Mouse (Mus musculus): ENCODE data around the gene Tas2r120. TPM values are rescaled to one million over a fixed set of nuclear protein-coding genes. Genes with fewer than 3 reads are reported as not detected.
"Not testable (repeated sequence)": the region's sequence is repeated elsewhere in the genome, so short reads cannot be mapped to it uniquely, and the experiment has no call there.

Tas2r120 gene
- total RNA-seq (2022) = not detected

DNA sequence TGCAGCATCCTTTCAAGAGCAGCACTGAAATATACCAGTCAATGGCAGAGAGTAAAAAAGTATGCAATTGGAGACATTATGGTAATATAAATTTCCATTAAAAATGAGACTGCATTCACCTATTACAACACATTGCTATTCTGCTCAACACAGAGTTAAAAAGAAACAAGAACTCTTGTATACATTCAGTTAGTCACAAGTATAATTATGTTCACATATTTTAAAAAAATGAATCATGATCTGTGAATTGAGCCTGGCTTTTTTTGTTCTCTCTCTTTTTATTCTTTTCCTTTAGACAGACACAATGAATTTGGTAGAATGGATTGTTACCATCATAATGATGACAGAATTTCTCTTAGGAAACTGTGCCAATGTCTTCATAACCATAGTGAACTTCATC lies at the start of gene Tas2r120:
TSS of gene Tas2r120 (plus strand) at position 301 of the 400 bp plus-strand sequence.
- DNase-seq (ENCODE audit: low spot score) = no peak

DNA sequence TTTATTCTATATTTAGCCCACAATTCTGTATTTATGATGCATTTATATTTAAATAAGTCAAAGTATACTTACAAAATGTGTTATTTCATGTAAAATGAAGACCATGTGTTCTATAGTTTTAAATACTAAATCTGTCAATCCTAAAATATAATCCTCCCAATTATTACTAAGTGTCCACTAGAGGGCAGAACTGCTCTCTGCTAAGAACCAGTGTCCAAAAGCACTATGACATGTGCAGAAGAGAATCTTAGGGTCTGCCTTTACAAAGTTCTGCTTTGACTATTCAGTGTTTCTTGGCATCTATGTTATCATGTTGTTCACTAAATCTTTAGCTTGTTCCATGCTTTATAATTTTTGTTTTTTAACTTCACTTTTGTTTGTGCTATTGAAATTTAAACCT lies 7.4 kb upstream of the Tas2r120 start:
- DNase-seq (ENCODE audit: low spot score) = no peak

DNA sequence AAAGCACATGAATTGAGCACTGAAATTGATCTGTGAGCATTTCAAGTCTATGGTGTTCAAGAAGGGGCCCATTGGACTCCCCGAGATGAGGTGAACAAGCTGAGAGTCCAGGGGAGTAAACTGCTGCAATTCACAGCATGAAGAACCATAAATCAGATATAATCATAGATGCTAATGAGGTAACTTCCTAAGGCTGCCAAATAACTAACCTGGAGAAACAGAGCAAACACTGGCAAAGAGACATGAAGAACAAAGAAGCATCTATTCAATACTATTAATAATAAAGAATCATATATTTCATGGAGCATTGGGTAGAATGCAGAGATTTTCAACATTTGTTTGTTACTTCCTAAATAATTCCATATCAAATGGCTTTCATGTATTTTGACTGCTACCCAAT lies 5.3 kb upstream of the Tas2r120 start, which contains the start of gene A630073D07Rik:
TSS of gene A630073D07Rik (minus strand) at position 101 of the 400 bp plus-strand sequence.
- DNase-seq (ENCODE audit: low spot score) = no peak

DNA sequence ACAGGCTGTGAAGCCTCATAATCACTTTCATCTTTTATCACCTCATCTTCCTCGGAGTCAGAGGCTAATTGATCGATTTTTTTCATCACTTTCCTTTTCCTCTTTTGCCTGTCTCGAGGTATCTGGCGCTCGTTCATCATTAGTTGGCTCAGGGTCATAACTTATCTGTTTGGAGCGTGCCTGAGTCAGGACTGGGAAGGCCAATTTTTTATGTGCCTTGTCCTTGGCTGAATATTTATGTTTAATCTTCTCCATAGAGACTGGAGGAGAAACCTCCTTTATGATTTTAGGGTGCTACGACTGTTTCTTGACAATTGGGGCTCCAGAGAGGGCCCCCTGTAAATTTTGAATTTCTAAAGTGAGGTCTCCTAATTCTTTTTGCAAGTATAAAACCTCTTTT lies 34.8 kb downstream of the Tas2r120 start:
- not testable (repeated sequence) for DNase-seq (ENCODE audit: low spot score)

DNA sequence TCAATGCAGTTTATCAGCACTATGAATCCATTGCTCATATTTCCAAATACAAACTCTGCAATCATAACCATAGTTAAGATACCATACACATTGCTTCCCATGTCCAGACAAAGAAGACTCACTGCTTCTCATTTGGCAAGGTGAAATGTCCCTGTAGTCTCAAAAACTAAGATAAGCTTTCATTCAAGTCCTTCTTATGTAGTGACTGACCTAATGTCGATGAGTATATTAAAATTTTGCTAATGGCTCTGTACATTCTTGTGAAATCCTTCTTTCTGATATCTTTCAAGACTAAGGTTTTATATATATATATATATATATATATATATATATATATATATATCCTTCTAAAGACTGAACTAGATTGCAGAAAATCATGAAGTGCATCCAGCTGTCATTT lies 44.2 kb downstream of the Tas2r120 start, which contains the start of gene Tas2r121:
TSS of gene Tas2r121 (minus strand) at position 101 of the 400 bp plus-strand sequence.
- DNase-seq (ENCODE audit: low spot score) = no peak

Other genes starting within 250 kb of the Tas2r120 start
- gene Prh1, start 87.1 kb upstream of the Tas2r120 start, total RNA-seq (2022) = not detected
- gene Prp2, start 61.0 kb upstream of the Tas2r120 start, total RNA-seq (2022) = not detected
- gene A630073D07Rik, start 5.4 kb upstream of the Tas2r120 start, total RNA-seq (2022) = not detected
- gene Tas2r121, start 44.1 kb downstream of the Tas2r120 start, total RNA-seq (2022) = not detected
- not detected for gene Tas2r122, start 55.0 kb downstream of the Tas2r120 start, total RNA-seq (2022)
- not detected for gene Tas2r115, start 81.1 kb downstream of the Tas2r120 start, total RNA-seq (2022)
- gene Tas2r124, start 97.8 kb downstream of the Tas2r120 start, total RNA-seq (2022) = not detected
- not detected for gene Tas2r102, start 105.2 kb downstream of the Tas2r120 start, total RNA-seq (2022)
- not detected for gene Tas2r136, start 121.2 kb downstream of the Tas2r120 start, total RNA-seq (2022)
- not detected for gene Tas2r117, start 145.9 kb downstream of the Tas2r120 start, total RNA-seq (2022)
- gene Tas2r123, start 190.2 kb downstream of the Tas2r120 start, total RNA-seq (2022) = not detected
- not detected for gene Tas2r116, start 198.5 kb downstream of the Tas2r120 start, total RNA-seq (2022)
- gene Tas2r110, start 211.1 kb downstream of the Tas2r120 start, total RNA-seq (2022) = not detected
- gene Tas2r113, start 236.1 kb downstream of the Tas2r120 start, total RNA-seq (2022) = not detected

Measured in heart, adult 8-10 months (tissue).